Mouse (Mus musculus) cerebellum, postnatal 10 days (tissue): Measurements from ENCODE around the gene Wscd1.

Experiments used
- DNase-seq, 2 experiments: peaks; one replicate each; pipeline ENCODE4 v3.0.0; 2021; ENCODE audit warnings: mixed read lengths in 2 of 2

Wscd1 gene

DNA sequence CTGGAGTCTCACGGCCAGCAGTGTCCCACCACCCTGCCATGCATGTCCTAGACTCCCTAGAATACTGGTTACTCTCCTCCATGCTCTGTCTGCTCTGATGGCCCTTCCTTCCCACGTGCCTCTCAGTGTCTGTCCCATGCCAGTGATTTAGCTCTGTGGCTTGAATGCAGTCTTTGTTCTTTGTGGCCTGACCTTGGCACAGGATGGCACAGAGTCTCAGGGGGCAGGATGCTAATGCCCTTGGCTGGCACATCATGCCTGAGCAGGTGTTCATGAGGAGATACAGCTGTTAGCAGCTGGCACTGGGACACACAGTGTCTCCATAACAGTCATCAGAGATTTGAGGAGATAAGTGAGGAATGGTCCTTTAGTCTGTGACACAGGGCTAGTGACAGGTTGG is 20.8 kb downstream of the Wscd1 start:
- DNase-seq = peak in 1 of 2 experiments; percentile 63

- DNase-seq = no peak
Observed at GRCm38 (mm10) chr11:71771074-71771473, 21.4 kb downstream of the Wscd1 start.

DNA sequence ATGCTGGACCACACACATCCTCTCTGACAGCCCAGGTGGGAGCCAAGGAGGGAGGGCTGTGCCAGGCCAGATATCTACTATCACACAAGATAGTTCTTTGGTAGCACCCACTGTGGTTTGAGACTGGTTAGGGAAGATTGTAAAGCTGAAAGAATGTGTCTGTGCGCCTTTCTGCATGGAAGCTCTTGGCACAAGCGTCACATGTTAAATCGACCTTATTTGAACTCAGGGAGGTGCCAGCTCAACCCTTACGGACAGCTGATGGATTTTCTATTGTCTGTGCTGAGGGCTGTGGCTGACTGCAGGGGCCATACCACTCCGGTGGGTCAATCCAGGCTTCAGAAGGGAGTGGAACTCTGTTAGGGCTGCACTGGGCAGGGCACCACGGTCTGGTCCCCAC is 22.3 kb downstream of the Wscd1 start:
- DNase-seq = peak; percentile 62 to 66

- DNase-seq = no peak
Observed at GRCm38 (mm10) chr11:71772802-71773201, 23.1 kb downstream of the Wscd1 start.

DNA sequence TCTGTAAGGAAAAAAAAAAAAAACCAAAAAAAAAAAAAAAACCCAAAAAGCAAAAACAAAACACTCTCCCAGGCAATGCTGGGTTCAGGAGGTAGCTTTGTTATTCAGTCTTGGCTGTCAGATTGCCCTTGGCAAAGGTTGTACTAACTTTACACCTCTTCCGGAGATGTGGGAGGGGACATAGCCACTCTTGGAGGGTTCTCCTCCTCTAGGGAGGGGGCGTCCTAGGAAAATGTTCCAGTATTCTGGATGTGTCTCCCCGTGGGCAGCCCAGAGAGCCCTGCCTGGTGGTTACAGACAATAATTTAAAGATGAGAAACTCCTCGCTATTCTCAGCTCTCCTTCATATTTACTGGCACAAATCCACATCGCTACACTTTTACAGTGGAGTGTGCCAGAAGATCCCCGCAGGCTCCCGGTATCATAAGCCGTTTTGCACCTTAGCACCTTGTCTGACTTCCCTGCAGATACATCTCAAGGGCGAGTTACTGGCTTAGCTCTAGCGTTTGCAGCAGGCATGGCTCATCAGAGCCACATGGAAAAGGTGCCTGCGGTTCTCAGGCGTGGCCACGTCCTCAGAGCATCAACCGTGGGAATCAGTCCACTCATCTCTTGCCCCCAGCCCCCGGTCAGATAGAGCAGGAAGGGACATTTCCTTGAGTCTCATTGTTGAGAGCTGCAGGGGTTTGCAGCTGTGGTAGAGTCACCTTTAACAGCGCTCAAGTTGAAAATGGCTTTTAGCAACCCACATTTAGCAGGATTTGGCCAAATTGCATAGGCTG is 24.5 kb downstream of the Wscd1 start:
- peak in 1 of 2 experiments; percentile 42 for DNase-seq

- peak in 1 of 2 experiments; percentile 13 for DNase-seq
Observed at GRCm38 (mm10) chr11:71775056-71775455, 25.3 kb downstream of the Wscd1 start.

- DNase-seq = peak in 1 of 2 experiments; percentile 32
Observed at GRCm38 (mm10) chr11:71779642-71780041, 29.9 kb downstream of the Wscd1 start.

DNA sequence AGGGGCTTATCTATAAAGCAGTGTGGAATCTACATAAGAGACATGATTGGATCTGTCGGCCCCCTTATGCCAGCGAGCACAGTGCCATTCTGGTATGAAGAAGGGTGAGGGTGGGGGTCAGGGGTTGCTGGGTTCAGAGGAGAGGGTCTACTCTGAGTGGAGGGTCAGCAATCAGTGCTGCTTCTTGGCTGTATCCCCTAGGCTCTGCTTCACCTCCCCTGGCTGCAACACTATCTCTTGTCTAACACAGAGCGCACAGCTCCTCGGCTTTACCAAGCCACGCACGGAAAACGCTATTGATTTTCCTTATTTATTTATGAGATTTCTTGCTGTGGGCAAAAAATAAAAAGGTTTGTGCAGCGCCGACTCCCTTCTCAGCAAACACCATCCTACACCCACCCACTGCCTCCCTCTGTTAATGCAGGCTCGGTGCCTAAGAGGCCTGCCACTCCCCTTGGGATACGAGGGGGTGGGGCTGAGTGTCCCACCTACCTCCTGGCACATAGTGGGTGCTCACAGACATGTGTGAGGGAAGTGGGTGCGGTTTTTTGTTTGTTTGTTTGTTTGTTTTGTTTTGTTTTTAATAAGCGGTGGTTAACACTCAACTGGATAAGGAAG is 32.1 kb downstream of the Wscd1 start:
- DNase-seq = no peak

DNA sequence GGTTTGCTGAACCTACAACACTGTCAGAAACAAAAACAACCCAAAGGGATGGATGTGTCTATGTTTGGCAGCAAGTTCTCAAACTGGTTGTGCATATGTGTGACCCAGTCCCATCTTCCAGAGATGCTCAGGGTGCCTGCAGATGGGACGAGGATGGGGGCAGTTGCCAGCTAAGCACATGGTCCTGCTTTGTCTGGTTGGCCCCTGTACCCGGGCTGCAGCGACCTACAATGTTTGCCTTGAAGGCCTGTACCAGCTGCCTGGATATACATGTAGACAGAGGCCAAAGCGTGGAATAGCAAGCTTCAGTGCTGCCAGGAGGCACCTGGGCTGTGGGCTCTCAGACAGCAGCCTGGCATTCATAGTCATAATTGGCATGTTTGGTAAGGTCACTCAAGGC is 35.8 kb downstream of the Wscd1 start:
- peak; percentile 60 to 76 for DNase-seq

- DNase-seq = no peak
Observed at GRCm38 (mm10) chr11:71788209-71788608, 38.5 kb downstream of the Wscd1 start.

DNA sequence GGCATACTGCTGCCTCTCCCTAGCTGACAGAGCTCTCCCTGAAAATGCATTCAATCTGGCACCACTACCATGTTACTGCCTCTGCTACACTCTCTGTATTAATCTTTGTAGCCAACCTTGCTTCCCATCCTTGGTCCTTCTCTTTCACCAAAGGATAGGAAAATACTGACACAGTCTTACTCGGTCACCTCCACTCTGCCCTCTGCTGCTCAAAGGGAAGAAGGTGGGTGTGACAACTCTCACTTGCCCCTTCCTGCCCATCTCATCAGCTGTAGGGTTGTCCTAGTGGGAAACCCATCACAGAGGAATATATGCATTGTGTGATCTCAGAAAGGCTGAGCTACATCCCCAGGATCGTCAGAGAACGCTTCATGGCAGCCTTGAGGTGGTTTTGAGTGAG is 40.5 kb downstream of the Wscd1 start:
- DNase-seq = peak in 1 of 2 experiments; percentile 36

DNA sequence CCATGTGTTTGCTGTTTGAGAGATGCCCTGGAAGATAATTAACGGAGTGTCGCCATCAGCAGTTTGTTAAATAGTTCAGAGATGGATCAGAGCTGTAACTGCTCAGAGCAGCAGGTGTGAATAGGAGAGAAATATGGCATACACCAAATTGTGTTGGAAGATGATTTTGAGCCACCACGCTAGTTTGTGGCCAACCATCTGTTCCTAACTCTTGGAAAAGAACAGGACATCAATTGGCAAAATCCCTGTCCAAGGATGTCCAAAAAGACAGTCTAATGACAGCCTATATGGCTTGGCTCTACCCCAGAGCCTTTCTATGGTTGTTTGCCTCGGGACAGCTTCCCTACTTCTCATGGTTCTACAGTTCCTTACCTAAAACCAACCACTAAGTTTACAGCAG is 49.5 kb downstream of the Wscd1 start:
- no peak for DNase-seq

DNA sequence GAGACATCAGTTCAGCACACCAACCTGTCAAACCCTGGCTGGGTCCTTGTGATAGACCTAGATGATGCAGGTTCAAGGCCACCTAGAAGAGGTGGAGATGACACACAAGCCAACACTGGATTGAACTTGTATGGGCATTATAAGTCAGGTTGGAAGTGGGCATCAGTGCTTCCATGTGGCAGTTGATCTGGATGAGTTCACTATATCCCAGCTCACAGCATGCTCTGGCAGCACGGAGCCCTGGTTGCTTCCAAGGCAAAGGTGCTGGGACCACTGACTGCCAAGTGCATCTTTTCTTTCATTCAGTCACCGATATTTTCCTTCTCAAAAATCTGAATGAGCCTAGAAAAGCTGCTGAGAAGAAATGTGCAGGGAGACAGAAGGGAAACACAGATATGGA is 58.8 kb downstream of the Wscd1 start:
- peak; percentile 57 to 78 for DNase-seq

GRCm38 (mm10) chr11:71811828-71812227 is 62.1 kb downstream of the Wscd1 start:
- DNase-seq = no peak

DNA sequence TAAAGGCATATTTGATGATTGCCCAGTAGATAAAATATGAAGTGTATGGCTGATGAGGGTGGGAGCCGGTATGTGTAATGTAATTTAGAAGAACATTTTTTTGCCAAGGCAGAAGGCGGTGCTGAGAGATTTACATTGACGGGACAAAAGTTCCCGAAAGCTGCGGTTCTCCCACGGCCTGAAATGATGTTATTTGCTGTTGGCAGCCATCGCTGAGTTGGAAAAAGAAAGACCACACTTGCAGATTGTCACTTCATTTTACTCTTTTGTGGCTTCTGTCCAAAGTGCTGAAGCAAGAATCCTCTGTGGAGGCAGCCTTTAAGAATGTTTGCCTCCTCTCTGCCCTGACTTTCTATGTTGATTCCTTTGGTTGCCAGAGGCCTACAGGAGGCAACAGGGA is 63.2 kb downstream of the Wscd1 start:
- DNase-seq = no peak

DNA sequence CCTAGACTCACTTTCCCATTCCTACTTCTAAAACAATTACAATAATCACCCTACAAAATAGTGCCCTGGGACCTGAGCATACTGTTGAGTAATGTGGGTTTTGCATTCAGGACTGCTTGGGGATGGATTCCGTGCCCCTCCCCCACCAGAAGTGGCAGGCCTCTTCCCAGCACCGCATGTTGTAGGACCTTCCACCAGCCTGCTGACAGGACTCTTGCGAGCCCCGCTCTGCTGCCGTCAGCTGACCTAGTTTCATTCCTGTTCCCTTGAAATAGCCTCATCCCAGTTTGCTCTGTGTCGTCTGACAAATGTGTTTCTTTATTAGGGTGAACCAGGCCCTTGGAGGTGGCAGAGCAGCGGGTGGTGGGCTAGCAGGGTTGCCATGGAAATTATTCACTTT is 64.8 kb downstream of the Wscd1 start:
- DNase-seq = peak; percentile 39 to 44

GRCm38 (mm10) chr11:71815326-71815725 is 65.6 kb downstream of the Wscd1 start:
- no peak for DNase-seq

DNA sequence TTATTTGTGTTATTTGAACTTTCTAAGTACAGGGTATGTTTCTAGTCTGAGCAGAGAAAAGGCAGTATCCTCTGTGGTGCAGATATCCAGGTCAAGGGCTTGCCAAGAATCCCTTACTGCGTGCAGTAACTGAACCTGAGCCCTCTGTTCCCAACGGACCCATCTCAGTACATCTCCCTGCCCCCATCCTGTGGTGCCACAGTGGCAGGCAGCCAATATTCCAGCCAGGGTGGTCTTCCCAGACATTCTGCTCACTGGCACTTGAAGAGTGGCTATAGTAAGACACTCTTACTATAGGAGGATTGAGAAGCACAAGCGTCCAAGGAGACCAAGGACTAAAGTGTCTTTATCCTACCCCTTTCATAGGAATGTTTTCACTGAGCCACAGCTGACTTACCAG is 67.2 kb downstream of the Wscd1 start:
- DNase-seq = peak; percentile 49 to 61

DNA sequence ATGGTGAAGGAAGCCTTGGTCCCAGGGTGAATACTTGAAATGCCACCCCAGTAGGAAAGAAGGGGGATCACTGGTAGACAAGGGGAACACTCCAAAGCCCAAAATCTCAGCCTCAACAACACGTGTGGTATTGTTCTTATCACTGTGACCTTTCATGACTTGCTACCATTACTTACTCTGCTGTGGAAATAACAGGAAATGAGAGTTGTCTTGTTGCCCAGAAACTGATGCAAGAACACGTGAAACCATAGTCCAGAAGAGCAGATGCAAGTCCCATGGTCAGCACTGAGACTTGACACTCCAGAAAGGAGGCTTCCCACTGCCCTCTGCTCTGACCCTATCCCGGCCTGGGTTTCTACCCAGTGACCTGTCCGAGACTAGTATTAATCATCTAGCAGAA is 67.6 kb downstream of the Wscd1 start:
- no peak for DNase-seq

DNA sequence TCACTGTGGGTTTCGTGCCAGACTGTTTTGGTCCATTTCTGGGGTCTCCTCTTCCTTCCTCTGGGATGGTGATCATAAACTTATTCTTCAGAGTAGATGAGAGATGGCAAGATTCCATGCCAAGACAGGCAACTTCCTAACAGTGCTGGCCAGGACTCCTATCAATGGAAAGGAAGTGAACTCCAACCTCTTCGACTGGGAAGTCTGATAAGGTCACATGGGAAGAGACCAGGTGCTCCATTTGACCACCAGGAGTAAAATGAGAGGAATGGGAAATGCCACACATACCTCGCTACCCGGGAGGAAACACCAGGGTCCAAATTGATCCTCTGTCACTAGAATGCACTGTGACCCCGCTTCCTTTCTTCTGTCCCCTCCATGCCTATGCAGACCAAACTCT is 68.4 kb downstream of the Wscd1 start:
- no peak for DNase-seq

- no peak for DNase-seq
Observed at GRCm38 (mm10) chr11:71819901-71820300, 70.2 kb downstream of the Wscd1 start.

- DNase-seq = peak; percentile 30 to 31
Observed at GRCm38 (mm10) chr11:71820847-71821246, 71.1 kb downstream of the Wscd1 start.

DNA sequence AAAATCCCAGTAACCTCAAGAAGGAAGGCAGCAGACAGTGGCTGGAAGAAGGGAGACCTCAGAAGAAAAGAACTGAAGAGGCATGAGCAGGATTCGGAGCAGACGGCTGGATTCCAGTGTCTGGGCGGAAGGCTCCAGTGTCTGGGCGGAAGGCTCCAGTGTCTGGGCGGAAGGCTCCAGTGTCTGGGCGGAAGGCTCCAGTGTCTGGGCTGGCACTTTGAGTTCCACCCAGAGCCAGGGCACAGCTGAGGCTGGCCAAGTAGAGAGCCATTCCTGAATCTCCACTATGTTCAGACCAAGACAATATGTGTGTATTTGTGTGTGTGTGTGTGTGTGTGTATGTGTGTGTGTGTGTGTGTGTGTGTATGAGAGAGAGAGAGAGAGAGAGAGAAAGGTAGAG is 71.8 kb downstream of the Wscd1 start:
- peak; percentile 58 to 67 for DNase-seq

DNA sequence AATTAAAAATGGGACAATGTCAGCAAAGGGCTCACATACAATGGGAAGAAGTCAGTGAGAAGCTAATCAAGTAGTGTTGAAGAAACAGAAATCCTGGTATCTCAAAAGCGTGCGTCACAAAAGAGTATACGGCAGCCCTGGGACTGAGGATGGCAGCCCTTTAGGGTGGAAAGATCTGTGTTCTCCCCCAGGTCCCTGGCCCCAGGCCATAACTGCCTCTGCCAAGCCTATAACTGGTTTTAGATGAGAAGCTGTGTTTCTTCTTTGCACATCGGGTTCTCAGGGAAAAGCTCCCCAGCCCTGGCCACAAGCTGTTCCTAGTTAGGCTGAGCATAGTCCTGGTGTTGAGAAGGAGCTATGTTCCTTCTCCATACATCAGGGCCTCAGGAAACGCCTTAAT is 72.3 kb downstream of the Wscd1 start:
- DNase-seq = peak; percentile 81 to 89

- peak; percentile 38 to 64 for DNase-seq
Observed at GRCm38 (mm10) chr11:71824971-71825370, 75.3 kb downstream of the Wscd1 start.
